Comparison of ENCODE assay signal across 10 mouse cellular contexts in genomic region chr4:87834310-87834709, GRCm38 (mm10).
A peak's percentile ranks its signal among the peaks of the same experiment; 100 is the strongest.
DNase-seq lines count a peak whose midpoint lies in the region; ATAC-seq lines count a peak whose summit lies in the region.
"Had no signal": no experiment of that assay in that cellular context is flagged by ENCODE, and none has a peak within 500 bp of the region (broad histone marks: within the 10 kb centered on the region; RNA-seq: fewer than 3 reads in every experiment).

No protein-coding gene starts in this region.

- no peaks in the 10 kb centered on the region for H3K27me3 ChIP-seq in embryonic facial prominence, embryonic 10.5 days (replicated peaks; ENCODE audit: low read depth, poor library complexity, severe bottlenecking)
- no peaks in the 10 kb centered on the region for H3K27me3 ChIP-seq in intestine, embryonic 14.5 days (replicated peaks; ENCODE audit: control insufficient read depth, insufficient read depth, low read length)
- no peaks in the 10 kb centered on the region for H3K27me3 ChIP-seq in neural tube, embryonic 13.5 days

- intact Hi-C loops in gastrocnemius, postnatal 14 days (cut with DNase I; ENCODE audit: low total_unique reads) = no loop called here
- intact Hi-C loops in gastrocnemius, postnatal 36 days (cut with DNase I) = no loop called here

- 27% methylated on average over 2 of the region's 2 CpGs for WGBS in embryonic facial prominence, embryonic 10.5 days
- 25% methylated on average over 2 of the region's 2 CpGs for WGBS in intestine, embryonic 14.5 days
- 8% methylated on average over 2 of the region's 2 CpGs for WGBS in neural tube, embryonic 13.5 days

- H3K9me3 ChIP-seq in embryonic facial prominence, embryonic 10.5 days = no peaks in the 10 kb centered on the region
- no peaks in the 10 kb centered on the region for H3K9me3 ChIP-seq in intestine, embryonic 14.5 days (ENCODE audit: control insufficient read depth, low read length)
- H3K9me3 ChIP-seq in neural tube, embryonic 13.5 days = no peaks in the 10 kb centered on the region

- no peak overlapping the region for H3K9ac ChIP-seq in intestine, embryonic 14.5 days (ENCODE audit: low read length)
- no peak overlapping the region for H3K9ac ChIP-seq in neural tube, embryonic 13.5 days

- no peak overlapping the region for H3K4me2 ChIP-seq in intestine, embryonic 14.5 days (ENCODE audit: low read length)
- no peak overlapping the region for H3K4me2 ChIP-seq in neural tube, embryonic 13.5 days

- no peak overlapping the region for H3K4me3 ChIP-seq in embryonic facial prominence, embryonic 10.5 days
- no peak overlapping the region for H3K4me3 ChIP-seq in intestine, embryonic 14.5 days (ENCODE audit: low read depth, low read length)
- H3K4me3 ChIP-seq in neural tube, embryonic 13.5 days = no peak overlapping the region

- peaks cover 24% of the 10 kb centered on the region for H3K4me1 ChIP-seq in embryonic facial prominence, embryonic 10.5 days
- peaks cover 25% of the 10 kb centered on the region for H3K4me1 ChIP-seq in intestine, embryonic 14.5 days (replicated peaks; ENCODE audit: control insufficient read depth, insufficient read depth, low read length)
- peaks cover 43% of the 10 kb centered on the region for H3K4me1 ChIP-seq in neural tube, embryonic 13.5 days (replicated peaks)

- 0 out of 2 replicates have a peak, but pooled peaks have one; percentile 28 for ATAC-seq in cerebellum, adult (ENCODE audit: insufficient number of reproducible peaks, low FRiP score, low TSS enrichment)
- peak; percentile 51; the same call in 1 of the 2 replicates for ATAC-seq in intestine, embryonic 14.5 days (replicated peaks; ENCODE audit: low FRiP score, low TSS enrichment, low read depth)
- ATAC-seq in neural tube, embryonic 13.5 days (ENCODE audit: low read depth) = peak; percentile 64; the same call in 1 of the 2 replicates
- no peak for ATAC-seq in erythroid progenitor cell, adult 5-6 weeks (replicated peaks; ENCODE audit: low FRiP score, poor library complexity, severe bottlenecking)
- ATAC-seq: lung, postnatal 0 days had no signal

- H3K27ac ChIP-seq in embryonic facial prominence, embryonic 10.5 days (replicated peaks) = 0 out of 2 replicates have a peak overlapping the region, but pooled peaks have one; percentile 1
- H3K27ac ChIP-seq in intestine, embryonic 14.5 days (ENCODE audit: low read depth) = peak overlapping the region; percentile 0; the same call in 1 of the 2 replicates
- peak overlapping the region; percentile 74 for H3K27ac ChIP-seq in neural tube, embryonic 13.5 days (replicated peaks)

- DNase-seq in cerebellum, adult 9-10 months = no peak
- peak; percentile 25 for DNase-seq in embryonic facial prominence, embryonic 10.5 days (ENCODE audit: low spot score)
- peak; percentile 53 for DNase-seq in intestine, embryonic 14.5 days (ENCODE audit: low spot score)
- DNase-seq in gastrocnemius, postnatal 14 days = no peak
- DNase-seq in gastrocnemius, postnatal 36 days = no peak
- DNase-seq: kidney, postnatal 14 days had no signal

- peaks cover 17% of the 10 kb centered on the region; the same call in 1 of the 2 replicates for H3K36me3 ChIP-seq in embryonic facial prominence, embryonic 10.5 days (replicated peaks)
- no peaks in the 10 kb centered on the region; the same call in 1 of the 2 replicates for H3K36me3 ChIP-seq in intestine, embryonic 14.5 days (ENCODE audit: control insufficient read depth, insufficient read depth, low read length)
- 0 out of 2 replicates have a peak, but pooled peaks cover 6% of the 10 kb centered on the region for H3K36me3 ChIP-seq in neural tube, embryonic 13.5 days

Comparison
In these comparisons a context has a peak if more than half of its experiments do, and no peak if none do; other contexts are left out.
1. DNase-seq: peak in embryonic facial prominence, embryonic 10.5 days (single experiment) and intestine, embryonic 14.5 days (single experiment); none in cerebellum, adult 9-10 months (single experiment), gastrocnemius, postnatal 14 days (single experiment) and gastrocnemius, postnatal 36 days (0 of 2).
2. H3K27ac ChIP-seq: peak in every context shown above with its lines; median percentile 74 in neural tube, embryonic 13.5 days; 1 in embryonic facial prominence, embryonic 10.5 days; 0 in intestine, embryonic 14.5 days.